Comparison of ENCODE assay signal across 8 mouse cellular contexts in genomic region chr8:46739003-46739949, GRCm38 (mm10). TPM values are rescaled to one million over a fixed set of nuclear protein-coding genes. Genes with fewer than 3 reads are reported as not detected.
A peak's percentile ranks its signal among the peaks of the same experiment; 100 is the strongest.
DNase-seq lines count a peak whose midpoint lies in the region; ATAC-seq lines count a peak whose summit lies in the region.

Gene Irf2 (plus strand): TSS chr8:46739732.

- H3K27ac ChIP-seq in hindbrain, embryonic 12.5 days = peak within 1 kb of the TSS; percentile 91

- H3K9ac ChIP-seq in hindbrain, embryonic 12.5 days = peak within 1 kb of the TSS; percentile 98

- peak within 1 kb of the TSS; percentile 71 for H3K4me2 ChIP-seq in hindbrain, embryonic 12.5 days (replicated peaks)

- peak; percentile 55 for ATAC-seq in hindbrain, embryonic 12.5 days (ENCODE audit: low FRiP score)

- peak within 1 kb of the TSS; percentile 94 for H3K4me3 ChIP-seq in hindbrain, embryonic 12.5 days

- no peaks in the 10 kb centered on the region for H3K27me3 ChIP-seq in hindbrain, embryonic 12.5 days

- peaks cover 15% of the 10 kb centered on the region for H3K4me1 ChIP-seq in hindbrain, embryonic 12.5 days

- no peaks in the 10 kb centered on the region for H3K36me3 ChIP-seq in hindbrain, embryonic 12.5 days

- H3K9me3 ChIP-seq in hindbrain, embryonic 12.5 days (replicated peaks) = no peaks in the 10 kb centered on the region

- peak; percentile 84 for DNase-seq in R1 (ENCODE audit: low read depth, low spot score)
- peak; percentile 68 to 81 for DNase-seq in cerebellum, postnatal 14 days
- peak; percentile 71 to 72 for DNase-seq in frontal cortex, postnatal 10 days (ENCODE audit: low spot score in 2 of 2)
- DNase-seq in layer of hippocampus, postnatal 25 days (ENCODE audit: extremely low spot score in 1 of 2, low spot score in 1 of 2) = peak; percentile 42 to 52
- peak; percentile 95 for DNase-seq in lung, postnatal 25 days (ENCODE audit: low spot score)
- DNase-seq in retina, adult 2 months (ENCODE audit: low read depth, low spot score) = peak; percentile 68
- peak; percentile 90 for DNase-seq in thymus, postnatal 25 days

- WGBS in hindbrain, embryonic 12.5 days = 2% methylated on average over 46 of the region's 51 CpGs

RNA-seq across cellular contexts. Expression of gene Irf2, which starts in this region (rescaled TPM):
- polyA plus RNA-seq in hindbrain, embryonic 12.5 days (2016; fragmentation: Nextera tagmentation; extraction: Ambion mirVana) = 11.5 and 11.9 TPM in 2 replicates
- total RNA-seq in layer of hippocampus, postnatal 25 days (2021) = 10 to 100 TPM; 46.3 to 50.8 TPM

Comparison
In these comparisons a context has a peak if more than half of its experiments do, and no peak if none do; other contexts are left out.
1. Peak in every context shown above with its lines: DNase-seq, ATAC-seq, H3K4me3 ChIP-seq and H3K27ac ChIP-seq.